In genomic region chr3:28617008-28617627, GRCm38 (mm10) we compare ENCODE assay signal across 17 mouse cellular contexts.
DNase-seq lines count a peak whose midpoint lies in the region; ATAC-seq and TF ChIP-seq lines count a peak whose summit lies in the region.
"Had no signal": no experiment of that assay in that cellular context is flagged by ENCODE, and none has a peak within 500 bp of the region (broad histone marks: within the 10 kb centered on the region; RNA-seq: fewer than 3 reads in every experiment).

No protein-coding gene starts in this region.

- H3K4me2 ChIP-seq in forebrain, embryonic 12.5 days = no peak overlapping the region
- no peak overlapping the region for H3K4me2 ChIP-seq in midbrain, embryonic 11.5 days
- no peak overlapping the region for H3K4me2 ChIP-seq in hindbrain, embryonic 16.5 days (ENCODE audit: low read length)
- H3K4me2 ChIP-seq in midbrain, postnatal 0 days (ENCODE audit: low read depth, low read length, poor library complexity, severe bottlenecking) = no peak overlapping the region
- H3K4me2 ChIP-seq: heart, embryonic 15.5 days; lung, embryonic 15.5 days had no signal

- H3K4me3 ChIP-seq in forebrain, embryonic 12.5 days (replicated peaks) = no peak overlapping the region
- H3K4me3 ChIP-seq in forebrain, embryonic 10.5 days = no peak overlapping the region
- no peak overlapping the region for H3K4me3 ChIP-seq in midbrain, embryonic 11.5 days (ENCODE audit: low read depth, low read length)
- H3K4me3 ChIP-seq in midbrain, embryonic 10.5 days = no peak overlapping the region
- H3K4me3 ChIP-seq in hindbrain, embryonic 16.5 days (ENCODE audit: low read length) = no peak overlapping the region
- H3K4me3 ChIP-seq in midbrain, postnatal 0 days (ENCODE audit: low read depth, low read length) = no peak overlapping the region
- H3K4me3 ChIP-seq: heart, adult 2 months; heart, embryonic 15.5 days; lung, embryonic 15.5 days had no signal

- TF ChIP-seq CTCF in midbrain, postnatal 0 days (IDR thresholded peaks at IDR 0.05) = no peak

- WGBS in forebrain, embryonic 12.5 days = 78% methylated on average over 5 of the region's 5 CpGs
- 94% methylated on average over 5 of the region's 5 CpGs for WGBS in forebrain, embryonic 10.5 days
- 87% methylated on average over 5 of the region's 5 CpGs for WGBS in midbrain, embryonic 11.5 days
- WGBS in midbrain, embryonic 10.5 days = 87% methylated on average over 5 of the region's 5 CpGs
- 85% methylated on average over 5 of the region's 5 CpGs for WGBS in hindbrain, embryonic 16.5 days
- WGBS in midbrain, postnatal 0 days = 72% methylated on average over 5 of the region's 5 CpGs

- no peaks in the 10 kb centered on the region for H3K4me1 ChIP-seq in forebrain, embryonic 12.5 days
- H3K4me1 ChIP-seq in forebrain, embryonic 10.5 days = no peaks in the 10 kb centered on the region
- H3K4me1 ChIP-seq in midbrain, embryonic 11.5 days (ENCODE audit: control insufficient read depth, insufficient read depth, low read length) = no peaks in the 10 kb centered on the region
- no peaks in the 10 kb centered on the region for H3K4me1 ChIP-seq in midbrain, embryonic 10.5 days
- H3K4me1 ChIP-seq in hindbrain, embryonic 16.5 days (ENCODE audit: control insufficient read depth, insufficient read depth, low read depth, low read length) = no peaks in the 10 kb centered on the region
- no peaks in the 10 kb centered on the region for H3K4me1 ChIP-seq in midbrain, postnatal 0 days (ENCODE audit: insufficient read depth, low read length)
- H3K4me1 ChIP-seq: heart, embryonic 15.5 days; lung, embryonic 15.5 days had no signal

- peak; percentile 44; the same call in 1 of the 2 replicates for ATAC-seq in forebrain, embryonic 12.5 days (ENCODE audit: low FRiP score)
- no peak for ATAC-seq in midbrain, embryonic 11.5 days (ENCODE audit: low FRiP score)
- ATAC-seq in hindbrain, embryonic 16.5 days = peak; percentile 60
- peak; percentile 57; the same call in 1 of the 2 replicates for ATAC-seq in midbrain, postnatal 0 days (ENCODE audit: low FRiP score)

- H3K9me3 ChIP-seq in forebrain, embryonic 12.5 days = no peaks in the 10 kb centered on the region
- H3K9me3 ChIP-seq in forebrain, embryonic 10.5 days = no peaks in the 10 kb centered on the region
- no peaks in the 10 kb centered on the region for H3K9me3 ChIP-seq in midbrain, embryonic 11.5 days (ENCODE audit: control insufficient read depth, low read length)
- H3K9me3 ChIP-seq in midbrain, embryonic 10.5 days (replicated peaks) = no peaks in the 10 kb centered on the region
- H3K9me3 ChIP-seq in hindbrain, embryonic 16.5 days (ENCODE audit: control insufficient read depth, low read length) = no peaks in the 10 kb centered on the region
- H3K9me3 ChIP-seq in midbrain, postnatal 0 days (ENCODE audit: low read length) = no peaks in the 10 kb centered on the region
- H3K9me3 ChIP-seq: heart, embryonic 15.5 days; lung, embryonic 15.5 days had no signal

- H3K27ac ChIP-seq in forebrain, embryonic 12.5 days = no peak overlapping the region
- no peak overlapping the region for H3K27ac ChIP-seq in forebrain, embryonic 10.5 days
- H3K27ac ChIP-seq in midbrain, embryonic 11.5 days (ENCODE audit: low read depth, low read length) = no peak overlapping the region
- H3K27ac ChIP-seq in midbrain, embryonic 10.5 days (replicated peaks) = no peak overlapping the region
- H3K27ac ChIP-seq in hindbrain, embryonic 16.5 days (ENCODE audit: low read depth, low read length) = no peak overlapping the region
- no peak overlapping the region for H3K27ac ChIP-seq in midbrain, postnatal 0 days (ENCODE audit: low read depth, low read length)
- H3K27ac ChIP-seq: heart, adult 2 months; heart, embryonic 15.5 days; liver, embryonic 14.5 days; lung, embryonic 15.5 days had no signal

- H3K27me3 ChIP-seq in forebrain, embryonic 12.5 days = no peaks in the 10 kb centered on the region
- H3K27me3 ChIP-seq in forebrain, embryonic 10.5 days (ENCODE audit: poor library complexity, severe bottlenecking) = no peaks in the 10 kb centered on the region
- H3K27me3 ChIP-seq in midbrain, embryonic 11.5 days (ENCODE audit: control insufficient read depth, insufficient read depth, low read length) = no peaks in the 10 kb centered on the region
- no peaks in the 10 kb centered on the region for H3K27me3 ChIP-seq in midbrain, embryonic 10.5 days (ENCODE audit: low read depth, poor library complexity, severe bottlenecking)
- no peaks in the 10 kb centered on the region for H3K27me3 ChIP-seq in hindbrain, embryonic 16.5 days (replicated peaks; ENCODE audit: control insufficient read depth, insufficient read depth, low read length)
- no peaks in the 10 kb centered on the region for H3K27me3 ChIP-seq in midbrain, postnatal 0 days (ENCODE audit: insufficient read depth, low read length)
- H3K27me3 ChIP-seq: heart, embryonic 15.5 days; lung, embryonic 15.5 days had no signal

- H3K9ac ChIP-seq in forebrain, embryonic 12.5 days = no peak overlapping the region
- H3K9ac ChIP-seq in midbrain, embryonic 11.5 days (ENCODE audit: low read length) = no peak overlapping the region
- H3K9ac ChIP-seq in hindbrain, embryonic 16.5 days (ENCODE audit: low read depth, low read length) = no peak overlapping the region
- H3K9ac ChIP-seq in midbrain, postnatal 0 days (replicated peaks; ENCODE audit: low read length, poor library complexity, severe bottlenecking) = no peak overlapping the region
- H3K9ac ChIP-seq: heart, embryonic 15.5 days; liver, embryonic 14.5 days; lung, embryonic 15.5 days had no signal

- no peak for DNase-seq in forebrain, embryonic 10.5 days (ENCODE audit: extremely low spot score, low spot score)
- peak; percentile 4 for DNase-seq in midbrain, embryonic 11.5 days (ENCODE audit: low spot score, missing footprints)
- DNase-seq in midbrain, embryonic 10.5 days (ENCODE audit: low spot score) = no peak
- DNase-seq in midbrain, postnatal 0 days (ENCODE audit: low spot score) = peak; percentile 26
- DNase-seq in heart, adult 18-20 months = no peak
- DNase-seq in heart, postnatal 14 days = no peak
- DNase-seq: cerebellum, adult 8-10 months; gastrocnemius, postnatal 10 days; heart, adult 2 months; kidney, adult 11 months; lung, postnatal 4 days; thymus, postnatal 25 days had no signal

- H3K36me3 ChIP-seq in forebrain, embryonic 12.5 days (replicated peaks) = peaks cover 3% of the 10 kb centered on the region; the same call in 1 of the 2 replicates
- H3K36me3 ChIP-seq in forebrain, embryonic 10.5 days (replicated peaks) = no peaks in the 10 kb centered on the region
- no peaks in the 10 kb centered on the region for H3K36me3 ChIP-seq in midbrain, embryonic 11.5 days (ENCODE audit: control insufficient read depth, insufficient read depth, low read length)
- H3K36me3 ChIP-seq in midbrain, embryonic 10.5 days = no peaks in the 10 kb centered on the region
- H3K36me3 ChIP-seq in hindbrain, embryonic 16.5 days (ENCODE audit: control insufficient read depth, insufficient read depth, low read length) = peaks cover 21% of the 10 kb centered on the region
- H3K36me3 ChIP-seq in midbrain, postnatal 0 days (ENCODE audit: insufficient read depth, low read length) = peaks cover 22% of the 10 kb centered on the region; the same call in 1 of the 2 replicates
- H3K36me3 ChIP-seq: heart, embryonic 15.5 days; lung, embryonic 15.5 days had no signal

- intact Hi-C loops in heart, postnatal 14 days (cut with DNase I) = no loop called here

Comparison
In these comparisons a context has a peak if more than half of its experiments do, and no peak if none do; other contexts are left out.
1. DNase-seq: peak in midbrain, embryonic 11.5 days (single experiment) and midbrain, postnatal 0 days (single experiment); none in forebrain, embryonic 10.5 days (single experiment), midbrain, embryonic 10.5 days (single experiment), heart, adult 18-20 months (0 of 2) and heart, postnatal 14 days (0 of 2).